Mouse (Mus musculus) thymus, postnatal 25 days (tissue): ENCODE measurements at regions not wholly inside any gene's neighbourhood (a gene's known extent, or its start where the extent isn't known, plus 50 kb on each side); places are given as distances from the start of the nearest gene placed in this dataset.
"Not testable (repeated sequence)": the region's sequence is repeated elsewhere in the genome, so short reads cannot be mapped to it uniquely, and the experiment has no call there.

ENCODE experiments used
- DNase-seq: peaks from one replicate; pipeline ENCODE4 v3.0.0; 2022

DNA sequence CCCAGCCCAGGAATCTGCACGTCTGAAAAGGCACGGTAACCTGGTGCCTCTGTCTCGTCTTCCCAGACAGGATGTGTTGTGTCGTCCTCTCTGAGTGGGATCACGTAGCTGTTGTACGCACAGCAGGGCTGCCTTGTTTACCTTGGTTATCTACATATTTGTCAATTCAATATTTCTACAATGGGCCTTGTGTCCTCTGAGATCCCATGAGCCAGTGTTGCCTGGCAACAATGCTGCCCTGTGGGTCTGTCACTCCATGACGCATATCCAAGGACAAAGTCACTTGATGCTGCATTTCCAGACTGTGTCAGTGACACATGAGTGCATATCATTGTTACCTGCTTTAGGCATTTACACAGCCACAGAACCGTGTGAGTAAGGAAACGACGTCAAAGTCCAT is 191.9 kb downstream of the Diras2 start:
- no peak for DNase-seq

DNA sequence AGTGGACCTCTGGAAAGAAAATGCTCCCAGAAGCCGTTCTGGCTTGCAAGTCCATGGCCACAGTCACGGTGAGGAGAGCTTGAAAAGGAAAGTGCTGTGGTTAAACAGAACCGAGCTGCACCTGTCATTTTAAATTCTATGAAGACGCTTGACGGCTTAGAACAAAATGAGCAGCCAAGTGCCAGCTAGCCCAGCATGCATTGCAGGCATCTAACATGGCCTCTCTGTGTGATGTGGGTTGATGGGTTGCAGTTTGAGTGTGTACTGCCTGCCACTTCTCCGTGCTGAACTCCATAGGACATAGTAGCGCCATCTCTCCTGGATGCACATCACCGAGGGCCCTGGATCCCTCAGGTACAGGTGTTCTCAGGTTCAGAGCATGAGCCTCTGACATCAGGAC is 189.1 kb downstream of the Diras2 start:
- peak; percentile 52 for DNase-seq

DNA sequence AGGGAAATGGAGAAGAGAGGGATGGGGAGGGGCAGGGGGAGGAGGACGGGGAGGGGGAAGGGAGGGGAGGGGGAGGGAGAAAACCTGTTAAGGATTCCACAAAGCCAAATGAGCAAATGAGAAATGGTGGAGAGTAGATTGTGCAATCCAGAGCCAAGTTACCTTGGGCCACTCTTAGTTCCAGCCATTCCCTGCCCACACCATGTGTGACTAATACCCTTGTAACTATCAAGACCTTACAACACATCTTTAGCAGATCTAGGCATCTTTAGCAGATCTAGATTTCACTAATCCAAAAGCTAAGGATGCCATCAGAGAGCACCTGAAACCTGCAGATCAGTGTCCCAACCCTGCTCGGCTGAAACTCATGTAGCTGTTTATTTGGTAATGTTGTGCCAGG is 186.7 kb downstream of the Diras2 start:
- DNase-seq = no peak

DNA sequence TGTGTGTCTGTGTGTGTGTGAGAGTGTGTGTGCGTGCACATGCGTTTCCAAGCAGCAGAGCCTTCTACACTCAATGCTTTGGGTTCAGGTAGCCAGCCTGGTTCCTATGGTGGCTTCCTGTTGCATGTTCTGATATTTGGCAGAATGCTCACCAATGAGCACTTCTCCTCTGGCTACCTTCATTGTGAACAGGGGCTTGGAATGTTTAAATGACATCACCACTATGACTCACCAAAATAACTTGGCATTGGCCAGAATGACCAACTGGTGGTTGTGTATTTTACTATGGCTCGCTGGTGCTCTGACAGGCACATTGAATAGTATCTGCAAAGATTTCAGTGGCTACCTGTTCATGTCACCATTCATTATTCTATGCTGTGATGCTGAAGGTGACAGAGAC is 186.2 kb downstream of the Diras2 start:
- no peak for DNase-seq

DNA sequence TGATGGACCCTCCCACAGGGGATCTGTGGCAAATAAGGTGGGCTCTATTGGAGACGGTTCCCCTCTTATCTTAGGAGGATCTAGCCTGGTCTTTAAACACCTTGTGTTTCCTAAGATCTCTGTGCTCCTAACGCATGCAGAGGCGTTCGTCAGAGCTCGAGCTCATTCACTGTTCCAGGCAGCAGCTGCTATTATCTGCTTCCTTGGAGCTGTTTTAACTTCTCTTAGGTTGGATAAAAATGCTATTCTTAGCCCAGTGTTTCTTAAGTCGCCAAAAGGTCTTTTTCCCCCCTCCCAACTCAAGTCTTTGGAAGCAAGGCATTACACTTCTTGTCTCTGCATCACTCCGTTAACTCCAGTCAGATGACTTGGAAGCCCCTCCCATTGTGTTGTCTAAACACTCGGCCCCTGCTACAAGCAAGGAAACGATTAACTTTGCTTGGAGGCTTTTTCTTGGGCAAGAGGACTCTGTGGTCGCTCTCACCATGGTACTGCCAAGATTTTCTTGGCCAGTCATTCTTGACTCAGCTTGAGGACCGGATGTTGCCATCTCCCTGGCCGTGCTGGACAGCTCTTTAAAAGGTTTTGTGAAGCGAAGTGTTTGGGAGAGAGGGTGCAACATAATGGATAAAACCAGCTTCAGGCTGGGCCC is 185.6 kb downstream of the Diras2 start:
- DNase-seq = no peak

DNA sequence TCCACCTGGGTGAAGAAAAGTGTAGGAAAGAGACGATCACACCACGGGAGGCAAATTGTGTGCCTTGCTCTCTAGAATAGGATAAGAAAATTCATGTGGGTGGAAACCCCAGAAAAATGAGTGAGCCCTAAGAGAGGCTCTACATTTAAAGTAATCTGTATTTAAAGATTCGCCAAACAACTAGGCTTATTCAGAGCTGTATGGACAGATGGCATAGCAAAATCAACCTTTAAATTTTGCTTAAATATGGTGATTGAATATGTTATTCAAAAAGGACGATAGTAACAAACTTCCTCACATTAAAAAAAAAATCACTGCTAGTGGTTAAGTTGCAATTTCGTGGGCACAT is 185.1 kb downstream of the Diras2 start:
- DNase-seq = no peak

DNA sequence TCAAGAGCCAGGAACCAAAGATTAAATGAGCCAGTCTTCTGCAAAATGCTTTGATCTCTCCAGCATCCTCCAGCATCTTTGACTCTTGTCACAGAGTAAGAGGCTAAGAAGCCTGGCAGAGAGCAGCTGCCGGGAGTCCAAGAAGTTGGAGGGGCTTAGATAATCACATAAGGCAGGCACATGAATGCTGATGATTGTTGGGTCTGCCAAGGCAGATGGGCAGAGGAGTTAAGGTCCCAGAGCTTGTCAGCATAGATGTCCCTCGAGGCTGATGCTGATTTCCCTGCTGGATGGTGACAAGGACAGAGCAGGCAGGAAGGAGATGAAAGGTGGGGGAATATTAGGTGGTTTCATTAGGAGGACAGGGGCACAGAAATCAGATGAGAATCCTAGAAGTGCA is 183.4 kb downstream of the Diras2 start:
- DNase-seq = no peak

DNA sequence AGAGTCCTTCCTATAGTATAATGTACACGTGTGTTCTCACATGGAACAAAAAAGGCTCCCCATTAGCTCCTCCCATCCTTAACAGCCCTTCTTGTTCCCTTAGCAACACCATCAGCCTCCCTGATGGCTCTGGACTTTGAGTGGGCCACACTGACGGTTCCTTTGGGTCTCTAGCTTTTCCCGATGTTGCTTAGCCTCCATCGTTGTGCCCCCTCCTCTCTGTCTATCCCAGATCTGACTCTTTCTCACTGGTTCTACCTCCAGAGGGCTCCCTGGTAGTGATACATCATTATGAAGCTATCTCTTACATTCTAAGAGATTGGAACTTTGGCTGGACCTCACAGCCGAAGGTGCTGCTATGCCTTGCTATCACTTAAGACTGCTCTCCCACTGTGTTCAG is 181.5 kb downstream of the Diras2 start:
- DNase-seq = no peak

DNA sequence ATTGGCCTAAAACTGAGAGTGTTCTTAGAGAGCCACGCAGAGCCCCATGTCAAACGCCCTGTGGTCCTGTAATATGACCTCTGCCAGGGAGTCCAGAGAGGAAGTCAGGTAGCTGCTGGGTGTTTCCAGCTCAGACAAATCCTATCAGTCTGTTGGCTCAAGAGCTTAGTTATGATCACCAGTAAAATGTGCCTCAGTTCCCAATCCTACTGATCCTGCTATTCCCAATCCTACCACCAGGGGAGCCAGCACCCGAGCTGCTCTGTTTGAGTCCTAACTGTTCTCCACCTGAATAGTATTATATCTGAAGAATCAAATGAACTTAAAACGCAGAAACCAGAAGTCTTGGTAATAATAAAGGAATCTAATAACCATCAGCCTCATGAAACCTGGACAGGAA is 178.5 kb downstream of the Diras2 start:
- peak; percentile 50 for DNase-seq

DNA sequence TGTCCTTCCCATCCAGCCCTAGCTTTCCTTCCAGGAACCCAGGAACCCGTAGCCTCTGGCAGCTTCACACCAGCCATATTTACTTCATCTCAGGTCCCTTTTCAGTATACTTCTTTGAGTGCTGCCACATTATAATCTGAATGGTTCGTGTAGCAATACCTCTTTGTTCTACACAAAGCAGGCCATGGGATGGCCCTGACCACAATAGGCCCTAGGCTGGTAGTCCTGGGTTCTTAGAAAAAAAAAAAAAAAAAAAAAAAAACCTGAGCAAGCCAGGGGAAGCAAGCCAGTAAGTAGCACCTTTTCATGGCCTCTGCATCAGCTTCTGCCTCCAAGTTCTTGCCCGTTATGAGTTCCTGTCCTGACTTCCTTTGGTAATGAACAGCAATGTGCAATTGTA is 177.6 kb downstream of the Diras2 start:
- DNase-seq = no peak

DNA sequence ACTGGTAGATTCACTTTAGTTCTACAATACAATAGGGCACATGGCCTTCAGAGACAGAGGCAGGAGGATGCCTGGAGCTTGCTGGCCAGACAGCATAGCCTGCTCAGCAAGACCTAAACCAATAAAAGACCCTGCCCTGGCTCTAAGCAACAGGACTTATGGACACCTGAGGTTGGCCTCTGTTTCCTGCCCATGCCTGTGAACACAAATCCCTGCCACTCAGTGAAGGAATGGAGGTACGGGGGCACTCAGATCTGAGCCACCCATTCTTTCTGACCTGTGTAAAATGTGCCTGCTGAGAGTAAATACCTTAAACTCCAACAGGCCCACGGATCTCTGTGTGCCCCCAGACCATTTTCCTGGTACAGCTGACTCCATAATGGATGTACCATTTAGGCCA is 177.1 kb downstream of the Diras2 start:
- no peak for DNase-seq

DNA sequence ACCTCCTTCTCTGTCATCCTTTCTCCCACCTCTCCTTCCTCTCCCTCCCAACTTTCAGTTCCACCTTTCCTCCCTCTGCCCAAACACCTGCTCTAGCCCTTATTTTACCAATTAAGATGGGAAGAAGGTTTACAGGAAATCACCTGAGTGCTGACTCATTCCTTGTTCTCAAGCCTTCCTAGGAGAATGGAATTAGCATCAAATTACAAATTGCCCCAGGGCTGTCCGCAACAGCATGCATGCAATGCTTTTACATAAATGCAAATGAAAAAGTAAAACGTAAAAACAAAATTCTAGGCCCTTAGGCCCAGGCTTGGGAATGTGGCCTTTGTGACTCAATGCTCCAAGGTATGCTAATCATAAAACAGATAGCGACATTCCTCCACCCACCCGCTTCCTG is 175.2 kb downstream of the Diras2 start:
- not testable (repeated sequence) for DNase-seq

DNA sequence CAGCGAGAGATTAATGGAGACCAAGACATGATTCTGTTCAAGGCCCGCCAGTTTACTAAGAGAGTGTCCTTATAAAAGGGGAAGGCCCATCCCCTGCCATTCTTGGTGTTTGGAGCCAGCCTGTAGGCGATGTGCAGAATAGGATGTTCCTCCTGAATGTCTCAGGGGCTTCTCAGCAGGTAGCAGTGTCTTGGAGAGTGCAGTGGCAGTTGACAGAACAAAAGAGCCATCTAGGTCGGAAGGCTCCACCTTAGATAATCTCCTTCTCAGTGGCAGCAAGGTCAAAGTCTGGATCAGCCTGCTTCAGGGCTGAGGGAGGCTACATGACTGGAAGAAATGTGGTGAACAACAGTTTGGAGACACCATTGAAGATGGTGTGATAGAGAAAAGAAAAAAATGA is 171.7 kb downstream of the Diras2 start:
- DNase-seq = not testable (repeated sequence)

DNA sequence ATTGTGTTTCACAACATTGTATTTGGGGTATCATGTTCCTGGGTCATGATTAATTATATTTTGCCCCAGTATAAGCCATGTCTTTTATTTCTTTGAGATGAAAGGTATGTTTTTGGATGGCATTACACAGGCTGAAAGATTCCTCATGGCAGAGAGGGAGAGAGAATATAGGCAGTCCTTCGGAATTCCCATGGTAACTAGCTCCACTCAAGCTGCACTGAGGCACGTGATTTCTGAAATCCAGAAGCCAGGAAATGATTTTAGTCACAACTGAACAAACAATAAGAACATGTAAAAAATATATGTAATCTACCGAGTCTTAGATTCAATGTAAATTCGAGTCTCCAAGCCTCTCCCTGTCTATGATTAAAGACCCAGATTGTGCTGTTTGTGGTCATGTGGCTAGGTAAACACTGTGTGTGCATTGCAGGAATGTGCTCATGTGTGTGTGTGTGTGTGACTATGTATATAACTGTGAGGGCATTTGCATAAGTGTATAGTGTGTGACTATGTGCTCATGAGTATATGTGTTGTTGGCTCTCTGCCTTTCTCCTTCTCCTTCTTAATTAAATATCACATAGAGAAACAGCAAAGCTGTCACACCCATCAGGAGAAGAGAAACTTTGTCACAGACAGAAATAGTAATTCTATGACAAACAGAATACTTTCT is 169.8 kb downstream of the Diras2 start:
- DNase-seq = no peak

DNA sequence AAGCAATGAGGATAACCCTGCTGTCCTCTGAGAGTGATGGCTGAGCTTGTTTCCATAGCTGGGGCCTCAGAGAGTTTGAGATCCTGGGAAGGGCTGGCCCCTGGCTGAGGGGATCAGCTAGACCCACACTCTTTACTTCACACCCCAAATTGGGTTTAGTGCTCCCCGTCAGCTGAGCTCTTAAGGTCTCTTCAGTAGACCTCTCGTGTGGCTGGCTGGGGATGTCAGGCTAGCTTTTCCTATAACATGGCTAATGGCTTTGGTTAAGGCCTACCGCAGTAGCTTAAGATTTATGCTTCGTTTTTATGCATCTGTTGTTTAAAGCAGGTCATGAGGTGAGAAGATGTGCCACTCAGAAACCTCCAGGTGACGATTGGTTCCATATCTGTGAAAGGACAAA is 168.8 kb downstream of the Diras2 start:
- no peak for DNase-seq

DNA sequence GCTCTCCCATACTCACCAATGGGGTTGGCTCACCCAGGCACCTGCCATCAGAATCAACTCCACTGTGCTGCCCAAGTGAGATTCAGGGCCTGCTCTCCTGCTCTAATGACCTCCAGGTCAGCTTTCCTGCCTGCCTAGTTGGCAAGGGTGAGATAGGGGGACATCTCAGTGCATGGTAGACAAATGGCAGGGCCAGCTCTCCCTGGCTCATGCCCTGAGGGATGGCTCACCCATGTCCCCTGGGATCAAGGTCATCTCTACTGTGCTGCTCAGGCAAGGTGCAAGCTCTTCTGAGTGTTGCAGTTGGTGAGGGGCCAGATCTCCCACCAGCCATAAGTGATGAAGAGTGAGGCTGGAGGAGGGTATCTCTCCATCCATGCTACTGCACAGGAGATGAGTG is 161.2 kb downstream of the Diras2 start:
- no peak for DNase-seq

DNA sequence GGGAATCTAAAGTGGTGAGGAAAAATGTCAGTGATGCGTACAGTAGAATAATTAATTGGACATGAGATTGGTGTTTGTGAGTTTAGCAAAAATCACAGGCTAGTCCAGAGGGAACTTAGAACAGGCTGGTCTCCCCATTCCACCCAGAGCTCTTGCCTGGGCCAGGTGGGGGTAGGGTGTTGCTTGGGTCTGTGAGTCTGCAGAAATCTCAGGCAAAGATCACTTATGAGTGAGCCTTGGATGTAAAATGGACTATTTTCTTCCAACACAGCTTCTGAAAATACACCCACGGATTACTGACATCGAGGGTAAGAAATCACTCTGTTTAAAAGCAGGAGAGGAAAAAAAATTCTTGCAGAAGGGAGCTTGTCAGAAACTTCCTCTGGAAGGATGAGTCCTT is 159.1 kb downstream of the Diras2 start:
- DNase-seq = no peak

DNA sequence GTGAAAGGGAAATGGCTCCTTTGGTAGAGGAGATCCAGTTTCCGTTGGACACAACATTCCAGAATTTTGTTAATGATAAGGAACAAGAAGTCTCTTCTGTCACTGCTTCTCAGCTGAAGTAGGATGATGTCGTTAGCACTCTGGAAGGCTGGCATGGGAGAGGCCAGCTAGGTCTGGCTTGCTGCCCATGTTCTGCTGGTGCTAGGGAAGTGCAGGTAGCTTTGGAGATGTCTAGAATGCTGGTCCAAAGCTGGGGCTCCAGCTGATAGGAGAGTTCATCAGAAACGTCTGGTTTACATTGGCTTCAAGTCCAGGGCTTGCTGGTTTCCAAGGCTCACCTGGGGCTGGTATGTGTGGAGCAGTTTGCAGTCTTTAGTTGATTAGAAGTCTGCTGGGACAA is 156.3 kb downstream of the Diras2 start:
- DNase-seq = no peak

DNA sequence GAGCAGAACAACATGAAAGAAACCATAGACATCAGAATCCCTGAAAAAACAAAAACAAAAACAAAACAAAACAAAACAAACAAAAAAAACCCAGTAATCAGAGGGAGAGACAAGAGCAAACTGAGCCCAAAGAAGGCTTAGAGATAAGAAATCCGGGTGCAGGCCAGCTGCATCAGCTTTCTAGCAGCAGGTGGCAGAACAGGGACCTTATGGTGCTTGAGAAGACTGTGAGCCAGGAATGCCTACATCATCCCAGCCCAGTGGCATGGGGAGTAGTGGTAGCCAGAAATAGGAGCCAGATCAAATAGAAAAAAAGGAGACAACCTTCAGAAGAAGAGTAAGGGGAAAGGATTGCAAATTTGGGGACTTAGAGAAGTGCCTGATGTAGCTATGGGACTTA is 152.8 kb downstream of the Diras2 start:
- no peak for DNase-seq

DNA sequence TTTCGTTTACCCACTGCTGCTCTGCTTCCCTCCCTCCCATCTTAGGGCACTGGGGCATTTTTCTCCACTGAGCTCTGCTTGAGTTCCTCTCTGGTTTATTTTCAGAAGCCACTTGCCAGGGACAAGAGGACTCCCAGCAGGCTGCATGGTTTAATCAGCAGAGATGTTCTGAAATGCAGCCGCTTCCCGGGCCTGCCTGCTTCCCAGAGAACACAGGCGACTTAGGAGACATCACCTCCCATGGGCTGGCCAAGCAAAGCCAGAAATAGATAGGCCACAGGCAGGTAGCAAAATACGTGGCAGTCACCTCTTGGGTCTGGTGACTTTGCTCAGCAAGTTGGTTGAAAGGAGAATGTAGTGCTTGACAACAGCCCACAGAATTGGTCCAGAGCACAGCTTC is 141.8 kb downstream of the Diras2 start:
- no peak for DNase-seq

DNA sequence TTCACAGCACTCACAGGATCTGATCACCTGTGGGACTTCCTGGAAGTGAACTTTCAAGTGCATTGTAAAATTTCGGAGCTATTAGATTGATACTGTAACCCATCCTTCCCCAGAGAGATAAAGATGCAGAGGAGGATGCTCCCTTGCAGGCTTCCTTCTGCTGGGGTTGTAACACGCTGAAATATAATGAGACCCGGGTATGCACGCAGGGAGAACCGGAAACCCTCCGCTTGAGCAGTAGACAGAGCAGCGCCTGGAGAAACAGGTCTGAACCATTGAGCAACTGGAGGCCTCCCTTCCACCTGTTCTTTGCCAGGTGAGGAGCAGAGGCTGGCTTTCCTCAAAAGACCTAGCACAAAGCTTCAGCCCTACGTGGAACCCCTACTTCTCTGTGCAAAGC is 135.3 kb downstream of the Diras2 start:
- no peak for DNase-seq

DNA sequence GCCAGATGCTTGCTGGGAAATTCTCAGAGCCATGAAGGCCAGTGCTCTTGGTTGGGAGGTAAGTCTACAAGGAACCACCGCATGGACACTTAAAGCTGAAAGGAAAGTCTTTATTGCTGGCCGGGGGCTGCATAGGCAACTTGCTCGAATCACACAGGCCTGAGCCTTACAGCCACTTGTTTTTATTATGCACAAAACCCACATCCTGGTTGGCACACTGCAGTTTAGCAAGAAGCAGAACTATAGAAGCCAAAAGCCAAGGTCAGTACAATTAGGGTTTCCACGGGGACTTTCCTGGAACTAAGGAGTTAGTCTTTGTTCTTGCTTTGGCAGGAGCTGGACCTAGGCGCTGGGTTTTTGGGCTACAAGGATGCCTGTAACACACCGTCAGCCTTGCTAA is 132.7 kb downstream of the Diras2 start:
- DNase-seq = no peak

DNA sequence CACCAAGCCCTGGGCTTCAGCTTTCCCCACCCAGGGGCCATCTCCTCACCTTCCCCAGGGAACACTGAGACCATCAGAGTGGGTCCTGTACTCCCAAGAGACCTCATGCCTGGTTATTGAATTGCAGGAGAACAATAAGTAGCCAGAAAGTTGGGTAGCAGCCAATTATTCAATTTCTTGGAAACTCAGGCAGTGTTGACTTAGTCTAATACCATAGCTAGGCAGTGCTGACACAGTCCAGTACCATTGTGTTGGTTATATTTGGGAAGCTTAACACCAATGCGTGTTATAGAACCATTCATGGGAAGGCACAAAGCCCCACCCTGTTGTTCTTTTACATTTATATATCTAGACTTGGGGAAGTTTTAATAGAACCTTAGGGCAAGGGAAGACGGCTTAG is 131.9 kb downstream of the Diras2 start:
- no peak for DNase-seq

DNA sequence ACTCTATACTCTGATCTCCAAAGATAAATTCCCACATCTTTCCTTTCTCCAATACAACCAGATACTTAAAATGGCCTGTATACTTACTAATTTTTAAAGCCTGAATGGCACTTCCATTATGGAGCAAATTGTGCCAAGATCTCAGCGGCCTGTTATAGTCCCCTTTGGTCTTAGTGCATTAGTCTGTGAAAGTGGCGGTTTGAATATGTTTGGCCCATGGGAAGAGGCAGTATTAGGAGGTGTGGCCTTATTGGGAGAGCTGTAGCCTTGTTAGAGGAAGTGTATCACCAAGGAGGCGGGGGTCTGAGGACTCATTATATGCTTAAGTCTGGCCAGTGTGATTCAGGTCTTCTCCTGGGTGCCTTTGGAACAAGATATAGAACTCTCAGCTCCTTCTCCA is 127.3 kb downstream of the Diras2 start:
- DNase-seq = no peak

DNA sequence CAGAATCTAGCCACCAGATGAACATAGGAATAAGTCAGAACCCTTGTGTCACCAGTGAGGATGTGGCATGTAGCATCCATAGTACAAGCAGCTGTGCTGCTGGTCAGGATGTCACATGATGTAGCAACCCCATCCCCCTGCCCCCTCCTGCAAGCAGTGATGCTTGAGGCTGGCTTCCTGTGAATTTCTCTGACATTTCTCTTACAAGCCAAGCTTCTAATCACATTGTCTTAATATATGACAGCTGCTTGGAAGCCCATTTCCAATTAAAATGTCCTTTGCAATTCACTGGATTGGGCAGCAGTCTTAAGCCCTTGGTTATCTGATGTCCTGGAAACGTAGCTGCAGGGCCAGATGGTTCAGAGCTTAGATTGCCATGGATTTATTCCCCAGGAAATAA is 114.8 kb downstream of the Diras2 start:
- peak; percentile 36 for DNase-seq
